Mouse (Mus musculus) gonadal fat pad, adult 2 months (tissue): ENCODE data around the gene Foxa3. TPM values are rescaled to one million over a fixed set of nuclear protein-coding genes. Genes with fewer than 3 reads are reported as not detected.

Source experiments
- DNase-seq: peaks from one replicate; pipeline ENCODE4 v3.0.0-alpha.2; 2012; ENCODE audit warnings: low read depth
- polyA plus RNA-seq: library from polyadenylated mRNA; depleted of rRNA; stranded (reverse); fragments of >200 nt; gene quantifications from 2 replicates; pipeline ENCODE4 v1.2.3, GENCODE M21; 2012; rRNA removed

Gene Foxa3
- polyA plus RNA-seq, 1 experiment, result 0.07 TPM

GRCm38 (mm10) chr7:19000421-19000820 lies 22.9 kb downstream of the Foxa3 start:
- no peak for DNase-seq

DNA sequence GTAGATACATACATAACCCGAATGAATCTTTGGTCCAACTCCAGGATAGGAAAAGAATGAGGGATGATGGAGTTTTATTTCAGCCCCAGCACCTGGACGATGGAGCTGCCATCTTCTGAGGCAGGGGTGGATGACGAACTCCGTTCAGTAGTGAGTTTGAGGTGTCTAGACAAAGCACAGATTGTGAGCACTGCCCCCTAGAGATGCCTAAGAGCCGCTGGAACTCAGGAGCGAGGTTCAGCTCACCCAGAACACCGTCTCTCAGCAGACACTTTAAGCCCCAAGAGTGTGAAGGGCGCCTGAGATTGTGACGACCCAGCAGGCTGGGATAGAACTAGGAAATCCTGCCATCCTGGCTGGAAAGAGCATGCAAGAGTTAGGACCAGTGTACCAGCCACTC lies 24.5 kb downstream of the Foxa3 start:
- DNase-seq, result no peak

- DNase-seq, result no peak
Observed at GRCm38 (mm10) chr7:18993036-18993435, 30.3 kb downstream of the Foxa3 start.

GRCm38 (mm10) chr7:18992294-18992675 lies 31.1 kb downstream of the Foxa3 start:
- no peak for DNase-seq

- no peak for DNase-seq
Observed at GRCm38 (mm10) chr7:18991660-18992293, 31.6 kb downstream of the Foxa3 start.

DNA sequence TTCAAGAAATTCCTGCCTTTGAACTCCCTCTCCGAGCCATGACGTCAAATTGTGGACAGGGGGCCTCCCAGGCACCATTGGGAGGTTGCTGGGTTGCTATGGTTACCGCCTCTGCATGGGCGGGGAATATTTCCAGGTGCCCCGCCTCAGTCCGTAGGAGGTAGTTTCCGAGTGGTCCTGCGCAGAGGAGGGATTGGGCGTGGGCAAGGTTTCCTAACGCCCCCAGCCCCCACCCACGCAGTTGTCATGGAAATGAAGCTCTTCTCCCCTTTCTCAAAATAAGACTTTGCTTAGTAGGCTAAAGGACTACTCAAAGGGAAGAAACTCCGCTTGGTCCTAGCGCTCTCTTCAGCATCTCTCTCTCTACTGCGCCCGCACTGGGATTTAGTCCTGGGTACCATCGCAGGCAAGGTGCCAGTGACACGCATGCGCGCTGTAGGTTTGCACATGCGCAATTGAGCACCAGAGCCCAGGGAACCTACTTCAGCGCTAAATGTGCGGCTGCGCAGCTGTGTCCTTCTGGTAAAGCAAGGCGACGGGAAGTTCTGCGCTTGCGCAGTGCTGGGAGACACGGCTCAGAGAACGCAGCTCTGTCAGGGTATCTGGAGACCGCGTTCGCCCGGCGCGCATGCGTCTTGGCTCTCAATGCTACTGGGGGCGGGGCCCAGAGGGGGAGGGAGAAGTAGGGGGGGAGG lies 32.6 kb downstream of the Foxa3 start, which contains the start of gene Mypop:
Gene Mypop, plus strand, starts transcription at position 645 of the 695 bp plus-strand sequence.
- DNase-seq, result peak; percentile 83

DNA sequence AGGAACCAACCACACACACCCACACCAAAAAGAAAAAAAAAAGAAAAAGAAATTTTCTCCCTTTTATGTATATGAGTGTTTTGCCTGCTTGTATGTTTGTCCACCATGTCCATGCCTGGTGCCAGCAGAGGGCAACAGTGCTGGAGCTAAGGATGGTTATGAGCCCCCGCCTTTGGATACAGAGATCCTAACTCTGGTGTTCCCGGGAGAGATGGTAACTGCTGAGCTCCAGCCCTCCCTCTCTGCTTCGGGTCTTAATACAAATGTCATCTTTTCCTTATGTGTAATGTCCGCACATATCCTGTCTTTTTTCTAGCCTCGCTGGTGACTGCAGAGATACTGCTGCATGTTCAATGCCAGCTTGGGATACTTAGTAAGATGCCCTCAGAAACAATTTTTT lies 33.3 kb downstream of the Foxa3 start:
- DNase-seq, result no peak

DNA sequence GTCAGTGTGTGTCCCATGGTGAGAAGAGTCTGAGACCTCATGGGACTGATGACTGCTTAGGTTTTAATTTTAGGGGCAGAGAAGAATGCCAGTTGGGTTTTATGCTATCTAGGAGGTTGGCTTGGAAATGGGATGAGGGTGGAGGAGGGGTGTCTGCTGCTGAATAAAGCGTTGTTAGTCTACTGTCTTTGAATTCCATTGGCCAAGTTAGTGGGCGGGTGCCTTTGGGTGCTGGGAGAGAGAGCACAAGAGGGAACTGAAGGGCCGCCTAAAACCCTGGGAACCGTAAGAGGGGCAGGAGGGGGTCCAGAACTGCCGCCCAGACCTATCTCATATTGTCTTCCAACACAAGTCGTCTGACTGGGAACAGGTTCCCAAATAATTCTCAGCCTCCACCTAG lies 34.6 kb downstream of the Foxa3 start:
- no peak for DNase-seq

DNA sequence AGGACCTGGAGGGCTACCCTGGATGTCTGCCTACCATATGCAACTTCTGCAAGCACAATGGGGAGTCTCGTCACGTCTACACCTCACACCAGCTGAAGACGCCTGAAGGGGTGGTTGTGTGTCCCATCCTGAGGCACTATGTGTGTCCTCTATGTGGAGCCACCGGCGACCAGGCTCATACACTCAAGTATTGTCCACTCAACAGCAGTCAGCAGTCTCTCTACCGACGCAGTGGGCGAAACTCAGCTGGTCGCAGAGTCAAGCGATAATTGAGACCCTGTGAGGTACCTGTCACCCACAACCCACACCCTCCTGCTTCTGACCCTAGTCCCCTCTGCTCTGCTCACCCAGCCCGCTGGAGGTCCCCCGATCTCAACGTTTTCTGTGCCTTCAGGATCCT lies 35.6 kb downstream of the Foxa3 start:
- DNase-seq, result no peak

GRCm38 (mm10) chr7:18987100-18987499 lies 36.2 kb downstream of the Foxa3 start, which contains the start of gene Nanos2:
Gene Nanos2 (plus strand): TSS chr7:18987400.
- DNase-seq, result no peak

- DNase-seq, result no peak
Observed at GRCm38 (mm10) chr7:18986503-18986902, 36.8 kb downstream of the Foxa3 start.

DNA sequence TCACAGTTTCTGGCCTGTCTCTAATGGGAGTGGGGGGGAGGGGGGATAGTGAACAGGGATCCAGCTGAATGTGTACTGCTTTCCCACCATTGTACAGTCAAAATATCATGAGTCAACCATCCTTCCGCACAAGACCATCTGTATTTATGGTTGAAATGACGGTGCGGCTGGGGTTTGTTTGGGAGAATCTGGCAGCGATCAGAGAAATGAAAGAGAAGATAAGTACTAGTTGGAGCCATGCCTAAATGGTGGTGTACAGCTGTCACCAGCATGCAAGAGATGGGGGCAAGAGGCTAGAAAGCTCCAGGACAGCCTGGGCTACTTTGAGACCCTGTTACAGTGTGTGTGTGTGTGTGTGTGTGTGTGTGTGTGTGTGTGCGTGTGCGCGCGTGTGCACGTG lies 45.0 kb downstream of the Foxa3 start:
- no peak for DNase-seq

DNA sequence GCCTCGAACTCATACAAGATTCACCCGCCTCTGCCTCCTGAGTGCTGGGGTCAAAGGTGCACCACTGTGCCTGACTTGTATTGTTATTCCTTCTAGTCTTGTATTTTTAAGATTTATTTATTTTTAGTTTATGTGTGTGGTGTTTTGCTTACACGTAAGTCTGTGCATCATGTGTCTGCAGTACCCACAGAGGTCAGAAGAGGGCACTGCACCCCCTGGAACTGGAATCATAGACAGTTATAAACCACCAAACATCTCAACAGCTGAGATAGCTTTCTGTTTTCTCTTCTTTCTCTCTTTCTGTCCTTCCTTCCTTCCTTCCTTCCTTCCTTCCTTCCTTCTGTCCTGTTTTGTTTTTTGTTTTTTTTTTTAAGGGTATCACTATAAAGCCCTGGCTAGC lies 52.4 kb downstream of the Foxa3 start:
- DNase-seq, result no peak

DNA sequence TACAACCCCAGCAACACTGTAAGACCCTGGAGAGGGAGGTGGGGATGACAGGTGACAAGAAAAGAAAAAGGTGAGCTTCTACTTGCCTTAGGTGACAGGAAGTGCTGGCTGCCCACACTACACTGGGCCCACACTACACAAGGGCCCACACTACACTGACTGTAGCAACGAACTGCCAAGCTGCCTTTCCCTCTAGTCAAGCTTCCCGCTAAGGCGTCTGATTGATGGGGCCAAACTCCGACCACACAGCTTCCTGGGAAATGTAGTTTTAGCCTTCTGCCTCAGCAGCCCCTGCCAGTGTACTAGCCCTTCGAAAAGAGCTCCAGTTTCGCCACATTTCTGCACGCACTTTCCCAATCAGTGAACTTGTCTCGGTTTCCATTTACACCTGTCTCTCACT lies 55.7 kb downstream of the Foxa3 start:
- DNase-seq, result no peak

GRCm38 (mm10) chr7:18965312-18965711 lies 58.0 kb downstream of the Foxa3 start:
- no peak for DNase-seq

DNA sequence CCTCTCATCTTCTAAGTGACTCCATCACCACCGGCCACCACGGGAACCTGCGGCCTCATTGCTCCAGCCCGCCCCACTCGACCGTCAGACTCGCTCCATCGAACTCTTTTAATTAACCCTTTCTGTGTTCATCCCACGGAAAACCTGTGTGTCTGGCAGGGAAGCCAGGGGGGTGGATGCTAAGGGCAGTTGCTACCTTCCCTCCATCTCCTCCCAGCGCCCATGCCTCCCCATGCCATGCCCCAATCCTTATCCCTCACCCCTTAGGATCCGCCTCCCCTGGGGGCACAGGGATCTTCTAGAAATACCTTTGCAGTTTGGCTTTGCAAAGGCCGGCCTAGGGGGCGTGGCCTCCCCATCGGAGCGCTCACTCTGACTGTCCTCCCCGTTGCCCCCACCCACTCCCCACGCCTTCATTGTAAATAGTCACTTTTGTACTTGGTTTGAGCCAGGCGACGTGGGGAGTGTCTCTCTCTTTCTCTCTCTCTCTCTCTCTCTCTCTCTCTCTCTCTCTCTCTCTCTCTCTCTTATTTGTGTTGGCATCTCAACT lies 60.0 kb downstream of the Foxa3 start:
- no peak for DNase-seq

Other genes starting within 250 kb of the Foxa3 start
- gene Psg19, start 225.0 kb downstream of the Foxa3 start, polyA plus RNA-seq, result not detected in 2 replicates
- gene Psg17, start 201.9 kb downstream of the Foxa3 start, polyA plus RNA-seq, result 0.14 TPM in 1 of 2 replicates, not detected in the other
- gene Mill2, start 183.6 kb downstream of the Foxa3 start, polyA plus RNA-seq, result 7.5 and 9.1 TPM in 2 replicates
- 6.2 and 7.1 TPM in 2 replicates for gene Pglyrp1, start 152.2 kb downstream of the Foxa3 start, polyA plus RNA-seq
- gene Ccdc61, start 113.1 kb downstream of the Foxa3 start, polyA plus RNA-seq, result 20.1 and 23.2 TPM in 2 replicates
- gene Nova2, start 97.7 kb downstream of the Foxa3 start, polyA plus RNA-seq, result 1.3 and 2.1 TPM in 2 replicates
- not detected in 2 replicates for gene Nanos2, start 36.1 kb downstream of the Foxa3 start, polyA plus RNA-seq
- 3.4 and 5.6 TPM in 2 replicates for gene Mypop, start 32.3 kb downstream of the Foxa3 start, polyA plus RNA-seq
- 19.4 and 26.1 TPM in 2 replicates for gene Irf2bp1, start 19.5 kb downstream of the Foxa3 start, polyA plus RNA-seq
- gene Sympk, start 839 bp upstream of the Foxa3 start, polyA plus RNA-seq, result 65.9 and 73.5 TPM in 2 replicates
- 0.38 and 0.76 TPM in 2 replicates for gene Rsph6a, start 31.2 kb upstream of the Foxa3 start, polyA plus RNA-seq
- 52.6 and 61.1 TPM in 2 replicates for gene Dmwd, start 52.7 kb upstream of the Foxa3 start, polyA plus RNA-seq
- 234 and 248 TPM in 2 replicates for gene Dmpk, start 60.3 kb upstream of the Foxa3 start, polyA plus RNA-seq
- 33.2 and 35.6 TPM in 2 replicates for gene Six5, start 71.1 kb upstream of the Foxa3 start, polyA plus RNA-seq
- gene Gm4969, start 94.8 kb upstream of the Foxa3 start, polyA plus RNA-seq, result 0.13 and 0.19 TPM in 2 replicates
- gene Fbxo46, start 96.3 kb upstream of the Foxa3 start, polyA plus RNA-seq, result 7.9 and 9.3 TPM in 2 replicates
- gene Qpctl, start 125.8 kb upstream of the Foxa3 start, polyA plus RNA-seq, result 14.9 and 19.4 TPM in 2 replicates
- 30.6 and 37.8 TPM in 2 replicates for gene Snrpd2, start 126.2 kb upstream of the Foxa3 start, polyA plus RNA-seq
- 2.6 and 3.9 TPM in 2 replicates for gene Gipr, start 142.6 kb upstream of the Foxa3 start, polyA plus RNA-seq
- 47.5 and 48.5 TPM in 2 replicates for gene Eml2, start 152.9 kb upstream of the Foxa3 start, polyA plus RNA-seq
- 13.3 and 15.3 TPM in 2 replicates for gene Gpr4, start 189.0 kb upstream of the Foxa3 start, polyA plus RNA-seq
- 30.2 and 38.1 TPM in 2 replicates for gene Opa3, start 204.8 kb upstream of the Foxa3 start, polyA plus RNA-seq
- 61.0 and 82.5 TPM in 2 replicates for gene Vasp, start 248.3 kb upstream of the Foxa3 start, polyA plus RNA-seq